Mouse (Mus musculus): ENCODE data around the gene Epb41l4b. TPM values are rescaled to one million over a fixed set of nuclear protein-coding genes. Genes with fewer than 3 reads are reported as not detected.

Epb41l4b gene
- total and polyA plus RNA-seq, 3 experiments, result 0.93 to 4.9 (median 2.0) TPM

DNA sequence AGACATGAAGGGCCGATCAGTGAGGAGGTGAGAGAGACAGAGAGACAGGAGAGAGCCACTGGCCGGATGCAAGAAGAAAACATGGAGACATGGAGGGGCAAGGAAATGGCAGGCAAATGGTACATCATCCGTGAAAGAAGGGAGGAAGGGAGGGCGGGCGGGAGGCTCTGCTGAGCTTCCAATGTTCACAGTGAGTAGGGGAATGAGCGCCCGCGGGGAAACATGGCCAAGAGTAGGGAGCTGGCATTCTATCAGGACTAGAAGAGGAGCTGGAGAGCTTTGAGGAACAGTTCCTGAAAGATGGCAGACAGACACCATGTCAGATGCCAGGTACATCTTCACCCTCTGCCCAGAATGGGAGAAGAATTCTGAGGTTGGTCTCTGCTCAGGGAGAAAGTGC lies 99.6 kb downstream of the Epb41l4b start:
- H3K79me2 ChIP-seq (replicated peaks; ENCODE audit: control insufficient read depth, extremely low read depth, insufficient read depth, poor library complexity, severe bottlenecking), result no peaks in the 10 kb centered on the region
- dilution Hi-C loops (cut with MboI; ENCODE audit: extremely low pct_ligation_motif_present, extremely low pct_unique_long_range_greater_than_20kb, low sequenced_read_pairs), result no loop called here
- no peak for DNase-seq (ENCODE audit: extremely low read depth)
- no peaks in the 10 kb centered on the region for H3K27me3 ChIP-seq (replicated peaks)
- no peaks in the 10 kb centered on the region for H3K4me1 ChIP-seq (ENCODE audit: control insufficient read depth in 1 of 2, insufficient read depth in 2 of 2)
- no peaks in the 10 kb centered on the region for H3K9me3 ChIP-seq (replicated peaks; ENCODE audit: low read length)
- TF ChIP-seq SMC3 (IDR thresholded peaks at IDR 0.05; ENCODE audit: low read depth, low read length), result no peak
- no peak for TF ChIP-seq MEF2A (IDR thresholded peaks at IDR 0.05; ENCODE audit: borderline replicate concordance, low read depth, low read length)
- TF ChIP-seq POLR2A (IDR thresholded peaks at IDR 0.05; ENCODE audit: low read depth, low read length), result no peak
- no peak for TF ChIP-seq TBP (conservative IDR thresholded peaks at IDR 0.05; ENCODE audit: low read depth, low read length)
- no peak for TF ChIP-seq NELFE (IDR thresholded peaks at IDR 0.05; ENCODE audit: low read depth, low read length)
- TF ChIP-seq RCOR1 (conservative IDR thresholded peaks at IDR 0.05; ENCODE audit: low read depth, low read length), result no peak
- no peak for TF ChIP-seq KAT2A (IDR thresholded peaks at IDR 0.05; ENCODE audit: insufficient replicate concordance, low read length)
- TF ChIP-seq MYC (IDR thresholded peaks at IDR 0.05; ENCODE audit: low read depth, low read length), result no peak
- TF ChIP-seq USF1 (IDR thresholded peaks at IDR 0.05; ENCODE audit: low read depth, low read length), result no peak
- TF ChIP-seq HCFC1 (IDR thresholded peaks at IDR 0.05; ENCODE audit: low read depth, low read length), result no peak
- no peak for TF ChIP-seq RAD21 (IDR thresholded peaks at IDR 0.05; ENCODE audit: low read depth, low read length)
- no peak for TF ChIP-seq SIN3A (IDR thresholded peaks at IDR 0.05; ENCODE audit: low read length)
- TF ChIP-seq MAX (IDR thresholded peaks at IDR 0.05; ENCODE audit: low read length), result no peak
- no peak for TF ChIP-seq E2F4 (IDR thresholded peaks at IDR 0.05; ENCODE audit: insufficient replicate concordance, low read depth, low read length)
- no peak for TF ChIP-seq MAFK (IDR thresholded peaks at IDR 0.05; ENCODE audit: insufficient replicate concordance, low read length)
- TF ChIP-seq ETS1 (conservative IDR thresholded peaks at IDR 0.05; ENCODE audit: low read depth, low read length), result no peak
- TF ChIP-seq CHD2 (IDR thresholded peaks at IDR 0.05; ENCODE audit: low read length), result no peak
- H3K9ac ChIP-seq (ENCODE audit: insufficient read depth, low read depth), result no peak overlapping the region
- no peaks in the 10 kb centered on the region for H3K36me3 ChIP-seq (replicated peaks in 1 of 2; ENCODE audit: control insufficient read depth in 1 of 2, insufficient read depth in 1 of 2, low read length in 1 of 2)
- in situ Hi-C loops (cut with MboI; ENCODE audit: low pct_ligation_motif_present, low pct_unique_long_range_greater_than_20kb, low sequenced_read_pairs), result no loop called here
- no peak overlapping the region for H3K27ac ChIP-seq (ENCODE audit: insufficient read depth, low read depth)
- no peak overlapping the region for H3K4me2 ChIP-seq (ENCODE audit: insufficient read depth, low read depth, poor library complexity, severe bottlenecking)
- no peak overlapping the region for H3K4me3 ChIP-seq (replicated peaks in 1 of 3; ENCODE audit: low read depth in 2 of 3, low read length in 2 of 3, poor library complexity in 1 of 3)

DNA sequence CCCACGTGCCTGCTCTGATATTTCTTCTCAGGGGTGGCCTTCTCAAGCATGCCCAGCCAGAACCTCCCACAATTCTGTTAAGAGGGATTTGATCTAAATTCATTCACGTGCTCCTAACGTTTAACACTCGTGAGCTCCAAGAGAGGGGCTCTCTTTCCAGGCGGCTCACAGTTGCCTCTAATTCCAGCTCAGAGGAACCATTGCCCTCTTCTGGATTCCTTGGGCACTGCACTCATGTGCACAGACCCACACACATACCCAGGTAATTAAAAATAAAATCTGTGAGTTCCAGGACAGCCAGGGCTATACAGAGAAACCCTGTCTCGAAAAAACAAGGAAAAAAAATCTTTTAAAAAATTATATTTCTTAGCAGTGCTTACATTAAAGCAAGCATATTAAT lies 101.6 kb downstream of the Epb41l4b start:
- no peaks in the 10 kb centered on the region for H3K27me3 ChIP-seq (replicated peaks)
- peaks cover 5 to 10% of the 10 kb centered on the region in 2 experiments; a peak in 3 of 4 replicates for H3K4me1 ChIP-seq (ENCODE audit: control insufficient read depth in 1 of 2, insufficient read depth in 2 of 2)
- dilution Hi-C loops (cut with MboI; ENCODE audit: extremely low pct_ligation_motif_present, extremely low pct_unique_long_range_greater_than_20kb, low sequenced_read_pairs), result no loop called here
- DNase-seq (ENCODE audit: extremely low read depth), result no peak
- in situ Hi-C loops (cut with MboI; ENCODE audit: low pct_ligation_motif_present, low pct_unique_long_range_greater_than_20kb, low sequenced_read_pairs), result no loop called here
- H3K27ac ChIP-seq (ENCODE audit: insufficient read depth, low read depth), result no peak overlapping the region
- H3K9ac ChIP-seq (ENCODE audit: insufficient read depth, low read depth), result no peak overlapping the region
- no peaks in the 10 kb centered on the region for H3K9me3 ChIP-seq (replicated peaks; ENCODE audit: low read length)
- TF ChIP-seq RAD21 (IDR thresholded peaks at IDR 0.05; ENCODE audit: low read depth, low read length) (no peak), MAFK (IDR thresholded peaks at IDR 0.05; ENCODE audit: insufficient replicate concordance, low read length) (no peak), CTCF (conservative IDR thresholded peaks at IDR 0.05 in 1 of 2, IDR thresholded peaks at IDR 0.05 in 1 of 2; ENCODE audit: low read depth in 2 of 2, low read length in 2 of 2) (0 out of 4 replicates have a peak, but pooled peaks of 1 of the 2 experiments have one; percentile 9)
- H3K79me2 ChIP-seq (replicated peaks; ENCODE audit: control insufficient read depth, extremely low read depth, insufficient read depth, poor library complexity, severe bottlenecking), result no peaks in the 10 kb centered on the region
- no peaks in the 10 kb centered on the region for H3K36me3 ChIP-seq (replicated peaks in 1 of 2; ENCODE audit: control insufficient read depth in 1 of 2, insufficient read depth in 1 of 2, low read length in 1 of 2)
- no peak overlapping the region for H3K4me2 ChIP-seq (ENCODE audit: insufficient read depth, low read depth, poor library complexity, severe bottlenecking)
- H3K4me3 ChIP-seq (replicated peaks in 1 of 3; ENCODE audit: low read depth in 2 of 3, low read length in 2 of 3, poor library complexity in 1 of 3), result no peak overlapping the region

Data from CH12.LX (cell line).